Mouse (Mus musculus): Measurements from ENCODE around the gene Lingo4. TPM values are rescaled to one million over a fixed set of nuclear protein-coding genes. Genes with fewer than 3 reads are reported as not detected.

The Lingo4 gene
- total RNA-seq (2014; rRNA removed), result 3.7 and 3.9 TPM in 2 replicates
- 2.1 and 2.5 TPM in 2 replicates for polyA plus RNA-seq (2015; fragmentation: Nextera tagmentation; extraction: Ambion mirVana)

- Histone ChIP-seq H3K4me2 (ENCODE audit: low read depth, low read length) (peak within 1 kb of the TSS; percentile 74), H3K9me3 (ENCODE audit: low read length) (no peaks in the 10 kb centered on the region), H3K4me1 (ENCODE audit: insufficient read depth, low read length) (peaks cover 9% of the 10 kb centered on the region; the same call in 1 of the 2 replicates), H3K9ac (replicated peaks; ENCODE audit: low read length) (peak within 1 kb of the TSS; percentile 50), H3K4me3 (ENCODE audit: low read length) (peak within 1 kb of the TSS; percentile 37), H3K36me3 (ENCODE audit: insufficient read depth, low read length) (no peaks in the 10 kb centered on the region), H3K27ac (peak within 1 kb of the TSS; percentile 32; the same call in 1 of the 2 replicates), H3K27me3 (ENCODE audit: insufficient read depth, low read length) (no peaks in the 10 kb centered on the region)
- DNase-seq (ENCODE audit: low spot score) (no peak), ATAC-seq (no peak)
- 69% methylated on average over 6 of the region's 6 CpGs for WGBS
- TF ChIP-seq CTCF (IDR thresholded peaks at IDR 0.05; ENCODE audit: low read depth), result no peak
These were observed at the start of gene Lingo4 for GRCm38 (mm10) chr3:94398217-94398616. Gene Lingo4, plus strand, starts transcription at chr3:94398517.

GRCm38 (mm10) chr3:94360812-94361211 is 37.5 kb upstream of the Lingo4 start:
- DNase-seq (ENCODE audit: low spot score) (peak; percentile 69), ATAC-seq (no peak)
- peak; percentile 65 for TF ChIP-seq CTCF (IDR thresholded peaks at IDR 0.05; ENCODE audit: low read depth)
- Histone ChIP-seq H3K9me3 (ENCODE audit: low read length) (0 out of 2 replicates have a peak, but pooled peaks cover 2% of the 10 kb centered on the region), H3K9ac (replicated peaks; ENCODE audit: low read length) (no peak overlapping the region), H3K36me3 (ENCODE audit: insufficient read depth, low read length) (no peaks in the 10 kb centered on the region), H3K4me2 (ENCODE audit: low read depth, low read length) (no peak overlapping the region), H3K4me1 (ENCODE audit: insufficient read depth, low read length) (no peaks in the 10 kb centered on the region; the same call in 1 of the 2 replicates), H3K4me3 (ENCODE audit: low read length) (no peak overlapping the region), H3K27me3 (ENCODE audit: insufficient read depth, low read length) (no peaks in the 10 kb centered on the region), H3K27ac (no peak overlapping the region)
- WGBS, result 2% methylated on average over 1 of the region's 1 CpGs

- H3K4me2 ChIP-seq (ENCODE audit: low read depth, low read length), result peak within 1 kb of the TSS; percentile 76
- H3K27me3 ChIP-seq (ENCODE audit: insufficient read depth, low read length), result no peaks in the 10 kb centered on the region
- 31% methylated on average over 7 of the region's 7 CpGs for WGBS
- no peak for DNase-seq (ENCODE audit: low spot score)
- no peak within 1 kb of the TSS for H3K27ac ChIP-seq
- H3K4me3 ChIP-seq (ENCODE audit: low read length), result peak within 1 kb of the TSS; percentile 49
- no peak for ATAC-seq
- H3K4me1 ChIP-seq (ENCODE audit: insufficient read depth, low read length), result no peaks in the 10 kb centered on the region; the same call in 1 of the 2 replicates
- peak within 1 kb of the TSS; percentile 80 for H3K9ac ChIP-seq (replicated peaks; ENCODE audit: low read length)
- no peak for TF ChIP-seq CTCF (IDR thresholded peaks at IDR 0.05; ENCODE audit: low read depth)
- H3K9me3 ChIP-seq (ENCODE audit: low read length), result no peaks in the 10 kb centered on the region
- no peaks in the 10 kb centered on the region for H3K36me3 ChIP-seq (ENCODE audit: insufficient read depth, low read length)
These were observed 36.2 kb upstream of the Lingo4 start, which contains the start of gene C2cd4d for GRCm38 (mm10) chr3:94362138-94362537. Gene C2cd4d, plus strand, starts transcription at chr3:94362438.

GRCm38 (mm10) chr3:94363291-94364153 is 34.8 kb upstream of the Lingo4 start:
- Histone ChIP-seq H3K27ac (peak overlapping the region; percentile 56; the same call in 1 of the 2 replicates), H3K4me2 (ENCODE audit: low read depth, low read length) (peak overlapping the region; percentile 76), H3K4me3 (ENCODE audit: low read length) (peak overlapping the region; percentile 49), H3K27me3 (ENCODE audit: insufficient read depth, low read length) (no peaks in the 10 kb centered on the region), H3K9ac (replicated peaks; ENCODE audit: low read length) (peak overlapping the region; percentile 80), H3K9me3 (ENCODE audit: low read length) (no peaks in the 10 kb centered on the region), H3K36me3 (ENCODE audit: insufficient read depth, low read length) (no peaks in the 10 kb centered on the region), H3K4me1 (ENCODE audit: insufficient read depth, low read length) (no peaks in the 10 kb centered on the region; the same call in 1 of the 2 replicates)
- ATAC-seq, result peak; percentile 65
- peak; percentile 65 for DNase-seq (ENCODE audit: low spot score)
- 6% methylated on average over 97 of the region's 97 CpGs for WGBS
- TF ChIP-seq CTCF (IDR thresholded peaks at IDR 0.05; ENCODE audit: low read depth), result no peak

GRCm38 (mm10) chr3:94364154-94364526 is 34.2 kb upstream of the Lingo4 start:
- H3K27me3 ChIP-seq (ENCODE audit: insufficient read depth, low read length), result no peaks in the 10 kb centered on the region
- no peak; the same call in 1 of the 2 replicates for TF ChIP-seq CTCF (IDR thresholded peaks at IDR 0.05; ENCODE audit: low read depth)
- 5% methylated on average over 23 of the region's 23 CpGs for WGBS
- ATAC-seq (peak; percentile 39), DNase-seq (ENCODE audit: low spot score) (no peak)
- no peaks in the 10 kb centered on the region for H3K9me3 ChIP-seq (ENCODE audit: low read length)
- H3K9ac ChIP-seq (replicated peaks; ENCODE audit: low read length), result peak overlapping the region; percentile 80
- peak overlapping the region; percentile 76 for H3K4me2 ChIP-seq (ENCODE audit: low read depth, low read length)
- H3K36me3 ChIP-seq (ENCODE audit: insufficient read depth, low read length), result no peaks in the 10 kb centered on the region
- H3K4me3 ChIP-seq (ENCODE audit: low read length), result peak overlapping the region; percentile 49
- H3K27ac ChIP-seq, result peak overlapping the region; percentile 56; the same call in 1 of the 2 replicates
- H3K4me1 ChIP-seq (ENCODE audit: insufficient read depth, low read length), result no peaks in the 10 kb centered on the region; the same call in 1 of the 2 replicates

GRCm38 (mm10) chr3:94366761-94367160 is 31.6 kb upstream of the Lingo4 start:
- H3K27ac ChIP-seq, result no peak overlapping the region
- WGBS, result 24% methylated on average over 3 of the region's 3 CpGs
- H3K27me3 ChIP-seq (ENCODE audit: insufficient read depth, low read length), result no peaks in the 10 kb centered on the region
- no peaks in the 10 kb centered on the region for H3K36me3 ChIP-seq (ENCODE audit: insufficient read depth, low read length)
- no peaks in the 10 kb centered on the region; the same call in 1 of the 2 replicates for H3K4me1 ChIP-seq (ENCODE audit: insufficient read depth, low read length)
- no peak overlapping the region for H3K4me3 ChIP-seq (ENCODE audit: low read length)
- no peak overlapping the region for H3K9ac ChIP-seq (replicated peaks; ENCODE audit: low read length)
- ATAC-seq (peak; percentile 59; the same call in 1 of the 2 replicates), DNase-seq (ENCODE audit: low spot score) (peak; percentile 89)
- no peak overlapping the region for H3K4me2 ChIP-seq (ENCODE audit: low read depth, low read length)
- peak; percentile 97 for TF ChIP-seq CTCF (IDR thresholded peaks at IDR 0.05; ENCODE audit: low read depth)
- H3K9me3 ChIP-seq (ENCODE audit: low read length), result no peaks in the 10 kb centered on the region
